Mouse (Mus musculus) skeletal muscle tissue, postnatal 0 days (tissue): ENCODE measurements around the gene Afmid. TPM values are rescaled to one million over a fixed set of nuclear protein-coding genes. Genes with fewer than 3 reads are reported as not detected.

Experiments used
- polyA plus RNA-seq: library from polyadenylated mRNA; unstranded; fragments of >200 nt; fragmentation: Nextera tagmentation; extraction: Ambion mirVana; gene quantifications from 2 replicates; pipeline ENCODE4 v1.2.1, GENCODE M21; 2015

Afmid gene
- 9.3 and 9.4 TPM in 2 replicates for polyA plus RNA-seq

DNA sequence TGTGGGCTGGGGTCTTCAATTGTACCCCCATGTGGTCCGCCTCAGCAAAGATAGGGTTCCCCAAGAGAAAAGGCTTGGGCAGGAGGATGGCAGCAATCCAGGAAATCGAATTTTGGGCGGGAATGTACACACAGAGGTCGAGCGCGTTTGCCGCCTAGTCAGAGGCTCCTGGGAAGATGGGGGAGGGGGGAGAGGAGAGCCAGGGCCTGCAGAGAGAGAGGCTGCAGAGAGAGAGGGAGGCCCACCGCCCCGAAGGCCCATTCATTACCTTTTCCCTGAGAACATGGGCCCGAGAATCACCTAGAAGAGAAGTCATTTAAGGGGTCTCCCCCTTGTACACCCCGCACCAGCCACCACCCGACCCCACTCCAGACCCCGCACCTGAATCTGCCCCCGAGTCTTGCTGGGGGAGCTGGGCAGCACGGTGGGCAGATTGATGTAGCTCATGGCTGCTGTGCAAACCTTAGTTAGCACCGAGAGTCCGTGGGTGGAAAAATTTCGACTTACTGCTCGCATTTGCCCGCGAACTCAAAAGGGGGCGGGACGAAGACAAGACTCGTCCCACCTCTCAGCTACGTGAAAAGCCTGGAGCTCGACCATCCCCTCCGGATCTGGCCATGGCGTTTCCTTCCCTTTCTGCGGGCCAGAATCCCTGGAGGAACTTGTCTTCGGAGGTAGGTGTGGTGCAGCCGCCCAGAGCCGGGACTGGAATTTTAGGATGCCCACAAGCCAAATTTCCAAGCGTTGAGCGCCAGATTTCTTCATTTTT, at the start of gene Afmid, which contains the start of gene Tk1:
Gene Afmid (plus strand): TSS at position 592 of the 769 bp plus-strand sequence.
Gene Tk1 (minus strand): TSS at position 760 of the 769 bp plus-strand sequence.

DNA sequence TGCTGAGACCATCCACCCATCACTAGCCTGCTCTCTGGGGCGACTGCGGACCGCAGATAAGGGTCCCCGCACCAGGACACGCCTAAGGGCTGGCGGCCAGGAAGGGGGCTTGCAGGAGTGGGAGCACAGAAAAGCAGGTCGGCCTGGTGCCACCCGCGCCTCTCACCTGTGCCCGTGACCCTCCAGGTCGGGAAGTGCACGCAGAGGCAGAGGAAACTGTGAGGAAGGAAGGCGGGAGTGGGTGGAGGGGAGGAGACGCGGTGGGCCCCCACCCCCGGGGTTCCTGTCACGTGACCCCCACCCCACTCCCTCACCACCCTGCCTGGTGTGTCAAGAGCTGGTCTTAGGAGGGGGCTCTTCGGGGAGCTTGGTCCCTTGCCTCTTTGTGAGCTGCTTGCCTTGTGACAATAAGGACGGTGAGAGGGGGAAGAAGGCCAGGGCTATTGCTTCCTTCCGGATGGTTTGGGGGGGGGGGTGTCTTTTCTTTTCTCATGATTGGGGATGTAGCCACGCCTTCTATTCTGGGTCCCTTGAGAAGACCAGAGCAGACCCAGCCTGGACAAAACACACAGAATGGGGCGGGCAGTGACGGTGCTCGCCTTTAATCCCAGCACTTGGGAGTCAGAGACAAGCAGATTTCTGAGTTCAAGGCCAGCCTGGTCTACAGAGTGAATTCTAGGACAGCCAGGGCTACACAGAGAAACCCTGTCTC, 43.6 kb upstream of the Afmid start, which contains the start of the genes Tmc8 and Tmc6:
Gene Tmc8 (plus strand): TSS at position 84 of the 712 bp plus-strand sequence.
Gene Tmc6 (minus strand): TSS at position 206 of the 712 bp plus-strand sequence.

DNA sequence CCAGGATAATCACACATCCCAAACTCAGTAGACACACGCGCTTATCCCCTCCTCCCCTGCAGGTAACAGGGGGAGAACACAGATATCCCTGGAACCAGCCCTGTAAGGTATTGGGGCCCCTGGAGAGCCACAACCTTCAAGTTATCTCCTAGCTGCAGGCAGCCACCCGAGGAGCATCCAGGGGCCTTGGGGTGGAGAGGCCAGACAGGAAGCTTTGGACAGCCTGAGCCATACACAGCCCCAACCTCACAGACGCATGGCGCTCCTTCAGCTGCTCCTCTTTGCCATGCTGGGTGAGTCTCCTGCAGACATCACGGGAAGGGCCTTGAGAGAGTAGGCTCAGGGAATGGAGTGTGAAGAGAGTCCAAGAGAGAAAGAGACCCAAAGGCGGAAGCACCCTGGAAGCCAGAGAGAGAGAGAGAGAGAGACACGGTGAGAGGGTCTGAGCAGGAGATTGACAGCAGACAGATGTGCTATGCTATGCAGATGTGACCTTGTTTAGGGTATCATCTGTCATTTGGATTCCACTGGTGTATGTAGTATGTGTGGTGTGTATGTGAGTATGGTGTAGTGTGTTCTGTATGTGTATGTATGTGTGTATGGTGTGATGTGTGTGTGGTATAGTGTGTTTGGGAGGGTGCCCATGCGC, 28.1 kb upstream of the Afmid start, which contains the start of gene 6030468B19Rik:
Gene 6030468B19Rik (plus strand): TSS at position 150 of the 649 bp plus-strand sequence.

DNA sequence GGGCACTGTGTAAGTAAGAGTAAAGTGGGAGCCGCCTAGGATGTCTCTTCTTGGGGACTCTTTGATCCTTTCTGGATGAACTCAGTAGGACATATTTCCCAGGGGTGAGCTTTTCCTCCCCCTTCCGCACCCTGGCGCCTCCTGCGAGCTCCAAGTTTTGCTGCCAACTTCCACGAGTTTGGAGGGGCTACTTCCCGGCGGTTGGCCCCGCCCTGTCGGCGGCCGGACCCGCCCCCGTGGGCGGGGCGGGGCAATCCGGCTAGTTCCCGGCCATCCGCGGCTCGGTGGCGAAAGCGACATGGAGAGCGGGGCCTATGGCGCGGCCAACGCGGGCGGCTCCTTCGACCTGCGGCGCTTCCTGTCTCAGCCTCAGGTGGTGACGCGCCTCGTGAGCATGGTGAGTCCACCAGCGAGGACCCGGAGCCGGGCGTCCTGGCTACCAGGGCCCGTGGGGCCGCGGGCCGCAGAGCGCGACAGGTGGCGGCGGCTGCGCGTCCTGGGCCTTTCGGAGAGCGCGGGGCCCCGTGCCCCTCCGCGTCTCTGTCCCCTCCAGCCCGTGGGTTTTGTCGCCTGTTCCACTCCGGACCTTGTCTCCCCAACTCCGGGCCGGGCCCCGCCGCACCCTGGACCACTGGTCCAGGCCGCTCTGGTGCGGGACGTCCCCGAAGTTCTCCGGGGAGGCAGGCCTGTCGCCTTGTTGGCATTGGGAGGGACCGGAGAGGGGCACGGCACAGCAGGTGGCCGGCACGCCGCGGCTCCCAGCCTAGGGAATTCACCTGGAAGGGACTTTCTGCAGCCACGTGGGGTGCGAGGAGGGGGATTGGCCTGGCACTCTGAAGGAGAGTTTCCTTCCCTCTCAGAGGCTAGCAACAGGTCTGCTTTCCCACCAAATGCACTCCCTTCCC, 16.1 kb upstream of the Afmid start, which contains the start of the genes Gm20708 and Syngr2:
Gene Gm20708 (plus strand): TSS at position 262 of the 905 bp plus-strand sequence.
Gene Syngr2 (plus strand): TSS at position 262 of the 905 bp plus-strand sequence.

DNA sequence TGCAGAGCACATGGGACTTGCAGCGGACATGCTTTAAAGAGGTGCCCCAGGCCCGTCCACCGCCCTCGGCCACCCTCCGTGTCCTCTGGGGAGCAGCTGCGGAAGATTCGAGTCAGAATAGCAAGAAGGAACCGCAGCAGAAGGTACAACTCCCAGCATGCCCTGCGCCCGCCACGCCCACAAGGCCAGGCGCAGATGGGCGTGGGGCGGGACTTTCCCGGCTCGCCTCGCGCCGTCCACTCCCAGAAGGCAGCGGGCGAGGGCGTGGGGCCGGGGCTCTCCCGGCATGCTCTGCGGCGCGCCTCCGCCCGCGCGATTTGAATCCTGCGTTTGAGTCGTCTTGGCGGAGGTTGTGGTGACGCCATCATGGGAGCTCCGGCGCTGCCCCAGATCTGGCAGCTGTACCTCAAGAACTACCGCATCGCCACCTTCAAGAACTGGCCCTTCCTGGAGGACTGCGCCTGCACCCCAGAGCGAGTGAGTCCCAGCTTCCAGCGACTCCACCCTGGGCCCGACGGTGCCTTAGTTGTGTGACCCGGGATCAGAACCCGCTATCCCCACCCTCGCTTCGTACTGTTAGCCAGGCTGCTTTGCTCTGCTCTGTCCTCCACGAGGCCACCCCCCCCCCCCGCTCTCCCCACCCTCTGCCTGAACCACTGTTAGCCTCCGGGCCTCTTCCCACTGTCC, 23.4 kb downstream of the Afmid start, which contains the start of gene Birc5:
Gene Birc5 (plus strand): TSS at position 267 of the 687 bp plus-strand sequence.

DNA sequence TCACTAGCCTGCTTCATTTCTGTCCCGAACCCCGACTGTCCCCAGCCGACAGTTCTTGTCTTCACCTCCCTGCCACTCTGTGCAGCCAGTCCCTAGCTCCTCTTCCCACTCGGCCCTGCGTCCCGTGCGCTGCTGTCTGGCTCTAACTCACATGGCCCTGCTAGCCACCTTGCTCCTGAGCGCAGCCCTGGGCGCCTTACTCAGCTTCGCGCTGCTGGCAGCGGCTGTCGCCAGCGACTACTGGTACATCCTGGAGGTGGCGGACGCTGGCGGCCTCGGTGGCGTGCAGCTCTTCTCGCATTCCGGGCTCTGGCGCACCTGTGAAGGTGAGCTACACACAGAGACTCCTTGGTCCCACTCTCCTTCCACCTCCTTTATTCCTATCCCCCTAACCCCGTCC, 34.9 kb downstream of the Afmid start, which contains the start of gene Tmem235:
Gene Tmem235 (plus strand): TSS at position 152 of the 400 bp plus-strand sequence.

DNA sequence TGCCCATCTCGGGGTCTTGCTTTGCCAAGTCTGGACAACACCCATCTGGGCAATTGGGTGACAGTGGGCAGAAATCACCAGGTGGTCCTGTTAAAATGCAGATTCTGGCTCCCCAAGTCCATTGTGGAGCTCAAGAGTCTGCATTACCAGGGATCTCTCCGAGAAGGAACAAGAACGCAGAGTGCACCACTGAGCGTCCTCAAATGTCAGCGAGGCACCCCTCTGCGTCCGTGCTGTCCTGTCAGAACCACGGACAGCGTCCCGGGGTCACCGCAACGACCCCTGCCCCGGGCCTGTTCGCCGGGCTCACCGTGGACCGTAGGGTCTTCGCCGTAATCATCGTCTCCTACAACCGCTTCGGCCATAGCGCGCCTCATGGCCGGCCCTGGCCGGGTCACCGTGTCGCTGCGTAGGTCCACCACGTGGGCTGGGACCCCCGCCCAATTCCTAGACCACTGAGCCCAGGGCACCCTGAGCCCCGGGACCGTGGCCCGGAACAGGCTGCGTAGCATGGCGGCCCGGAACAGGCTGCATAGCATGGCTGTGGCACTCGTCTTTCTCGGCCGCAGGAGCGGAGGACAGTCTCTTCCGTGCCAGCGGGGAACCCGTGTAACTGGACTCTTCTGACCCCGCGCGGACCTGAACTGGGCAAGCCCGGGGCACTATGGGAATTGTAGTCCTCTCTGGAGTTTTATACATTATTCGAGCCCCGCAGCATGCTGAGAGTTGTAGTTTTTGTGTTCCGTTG, 47.3 kb downstream of the Afmid start, which contains the start of gene Tha1:
Gene Tha1 (minus strand): TSS at position 621 of the 748 bp plus-strand sequence.

Other genes with a start within 250 kb of the Afmid start
- gene Tnrc6c, start 171.6 kb upstream of the Afmid start, polyA plus RNA-seq: 7.4 and 8.2 TPM in 2 replicates
- 0.63 and 0.85 TPM in 2 replicates for gene Tmc8, start 43.8 kb upstream of the Afmid start, polyA plus RNA-seq
- gene Tmc6, start 43.7 kb upstream of the Afmid start, polyA plus RNA-seq: 10.6 and 11.1 TPM in 2 replicates
- 0.12 TPM in 1 of 2 replicates, not detected in the other for gene 6030468B19Rik, start 28.3 kb upstream of the Afmid start, polyA plus RNA-seq
- gene Gm20708, start 16.3 kb upstream of the Afmid start, polyA plus RNA-seq: 0.38 and 1.5 TPM in 2 replicates
- gene Syngr2, start 16.3 kb upstream of the Afmid start, polyA plus RNA-seq: 117 and 118 TPM in 2 replicates
- 32.0 and 40.5 TPM in 2 replicates for gene Tk1, start 168 bp downstream of the Afmid start, polyA plus RNA-seq
- 59.5 and 67.7 TPM in 2 replicates for gene Birc5, start 23.3 kb downstream of the Afmid start, polyA plus RNA-seq
- not detected in 2 replicates for gene Tmem235, start 34.8 kb downstream of the Afmid start, polyA plus RNA-seq
- 4.6 and 7.0 TPM in 2 replicates for gene Tha1, start 47.6 kb downstream of the Afmid start, polyA plus RNA-seq
- gene Socs3, start 144.1 kb downstream of the Afmid start, polyA plus RNA-seq: 8.6 and 13.0 TPM in 2 replicates
- gene Pgs1, start 160.4 kb downstream of the Afmid start, polyA plus RNA-seq: 14.5 and 17.5 TPM in 2 replicates